Mouse (Mus musculus) forebrain, embryonic 15.5 days (tissue): Measurements from ENCODE around the gene Cd3g. TPM values are rescaled to one million over a fixed set of nuclear protein-coding genes. Genes with fewer than 3 reads are reported as not detected.

Experiments used
- ATAC-seq: fragments of 200-750 bp; cut with Nextera tagmentation; replicated peaks from 2 replicates; pipeline ENCODE4 v1.8.0; 2017; ENCODE audit warnings: mild to moderate bottlenecking, moderate TSS enrichment, moderate library complexity
- H3K27ac ChIP-seq: fragments of 300-500 bp; sonication (generic); replicated peaks from 2 replicates; pipeline ENCODE4 v1.5.1; 2015; ENCODE audit warnings: mild to moderate bottlenecking, inconsistent platforms
- H3K27me3 ChIP-seq: fragments of 300-500 bp; sonication (generic); 2 replicates; pipeline ENCODE4 v1.6.1; 2015; ENCODE audit warnings: inconsistent platforms
- H3K36me3 ChIP-seq: fragments of 300-500 bp; sonication (generic); 2 replicates; pipeline ENCODE4 v1.6.1; 2015; ENCODE audit warnings: mild to moderate bottlenecking, inconsistent platforms
- H3K4me1 ChIP-seq: fragments of 300-500 bp; sonication (generic); 2 replicates; pipeline ENCODE4 v1.6.1; 2015; ENCODE audit warnings: inconsistent platforms
- H3K4me2 ChIP-seq: fragments of 300-500 bp; sonication (generic); replicated peaks from 2 replicates; pipeline ENCODE4 v1.6.1; 2015; ENCODE audit warnings: mild to moderate bottlenecking, inconsistent platforms
- H3K4me3 ChIP-seq: fragments of 300-500 bp; sonication (generic); 2 replicates; pipeline ENCODE4 v1.5.1; 2015; ENCODE audit warnings: mild to moderate bottlenecking, inconsistent platforms
- H3K9ac ChIP-seq: fragments of 300-500 bp; sonication (generic); replicated peaks from 2 replicates; pipeline ENCODE4 v1.6.1; 2015; ENCODE audit warnings: mild to moderate bottlenecking, inconsistent platforms
- H3K9me3 ChIP-seq: fragments of 300-500 bp; sonication (generic); 2 replicates; pipeline ENCODE4 v1.6.1; 2016; ENCODE audit warnings: inconsistent platforms
- WGBS: fragments of 180-500 bp; shearing (Covaris S2); methylation state at CpG from one replicate; pipeline ENCODE4 v1.1.7; 2015; ENCODE audit warnings: mixed read lengths; 5-methylcytosine and 5-hydroxymethylcytosine counted together
- polyA plus RNA-seq: library from polyadenylated mRNA; unstranded; fragments of >200 nt; fragmentation: Nextera tagmentation; extraction: Ambion mirVana; gene quantifications from 2 replicates; pipeline ENCODE4 v1.2.1, GENCODE M21; 2015

Cd3g gene
- polyA plus RNA-seq, 1 experiment from 2014 or later: not detected

DNA sequence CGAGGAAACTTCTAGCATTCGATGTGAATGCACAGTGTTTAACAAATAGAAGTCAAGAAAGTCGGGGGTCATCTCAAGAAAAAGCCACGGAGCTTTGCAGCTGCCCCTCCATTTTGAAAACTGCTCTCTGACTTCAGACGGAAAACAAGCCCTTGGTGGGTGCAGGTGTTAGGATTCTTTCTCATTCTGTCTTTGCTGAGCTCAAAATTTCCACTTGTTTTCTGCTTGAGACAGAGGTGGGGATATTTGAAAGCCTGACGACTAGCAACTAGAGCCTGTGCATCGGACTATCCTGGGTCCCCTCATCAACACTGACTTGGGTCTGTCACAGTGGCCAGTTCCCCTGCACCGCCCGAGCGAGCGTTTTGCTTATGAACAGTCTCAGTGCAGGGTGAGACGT, 27.2 kb upstream of the Cd3g start:
- H3K36me3 ChIP-seq: no peaks in the 10 kb centered on the region
- no peaks in the 10 kb centered on the region for H3K4me1 ChIP-seq
- H3K27me3 ChIP-seq: no peaks in the 10 kb centered on the region
- H3K4me3 ChIP-seq: no peak overlapping the region
- H3K9ac ChIP-seq: no peak overlapping the region
- WGBS: 78% methylated on average over 12 of the region's 12 CpGs
- H3K9me3 ChIP-seq: no peaks in the 10 kb centered on the region
- no peak overlapping the region for H3K4me2 ChIP-seq
- no peak overlapping the region for H3K27ac ChIP-seq
- no peak for ATAC-seq

- 76% methylated on average over 3 of the region's 3 CpGs for WGBS
- ATAC-seq: no peak
- Histone ChIP-seq H3K9me3 (no peaks in the 10 kb centered on the region), H3K4me3 (no peak overlapping the region), H3K4me2 (no peak overlapping the region), H3K36me3 (no peaks in the 10 kb centered on the region), H3K4me1 (no peaks in the 10 kb centered on the region), H3K27me3 (no peaks in the 10 kb centered on the region), H3K27ac (no peak overlapping the region), H3K9ac (no peak overlapping the region)
Observed at GRCm38 (mm10) chr9:45000249-45000648, 20.0 kb upstream of the Cd3g start.

- no peak overlapping the region for H3K4me3 ChIP-seq
- 82% methylated on average over 5 of the region's 5 CpGs for WGBS
- H3K9me3 ChIP-seq: no peaks in the 10 kb centered on the region
- H3K27me3 ChIP-seq: no peaks in the 10 kb centered on the region
- no peaks in the 10 kb centered on the region for H3K36me3 ChIP-seq
- ATAC-seq: no peak
- no peak overlapping the region for H3K27ac ChIP-seq
- H3K9ac ChIP-seq: no peak overlapping the region
- H3K4me1 ChIP-seq: no peaks in the 10 kb centered on the region
- H3K4me2 ChIP-seq: no peak overlapping the region
Observed at GRCm38 (mm10) chr9:44999776-45000175, 19.5 kb upstream of the Cd3g start.

GRCm38 (mm10) chr9:44999171-44999570, 18.9 kb upstream of the Cd3g start:
- Histone ChIP-seq H3K27ac (no peak overlapping the region), H3K27me3 (no peaks in the 10 kb centered on the region), H3K4me3 (no peak overlapping the region), H3K9ac (no peak overlapping the region), H3K4me1 (no peaks in the 10 kb centered on the region), H3K9me3 (no peaks in the 10 kb centered on the region), H3K4me2 (no peak overlapping the region), H3K36me3 (no peaks in the 10 kb centered on the region)
- ATAC-seq: no peak
- 59% methylated on average over 6 of the region's 6 CpGs for WGBS

- H3K9me3 ChIP-seq: no peaks in the 10 kb centered on the region
- H3K36me3 ChIP-seq: no peaks in the 10 kb centered on the region
- no peaks in the 10 kb centered on the region for H3K27me3 ChIP-seq
- H3K9ac ChIP-seq: no peak overlapping the region
- no peak overlapping the region for H3K27ac ChIP-seq
- whole genome bisulfite sequencing: 80% methylated on average over 11 of the region's 11 CpGs
- no peak overlapping the region for H3K4me3 ChIP-seq
- no peak overlapping the region for H3K4me2 ChIP-seq
- ATAC-seq: no peak
- H3K4me1 ChIP-seq: no peaks in the 10 kb centered on the region
Observed at GRCm38 (mm10) chr9:44998138-44998537, 17.9 kb upstream of the Cd3g start.

GRCm38 (mm10) chr9:44996590-44996989, 16.4 kb upstream of the Cd3g start:
- Histone ChIP-seq H3K4me3 (no peak overlapping the region), H3K36me3 (no peaks in the 10 kb centered on the region), H3K27ac (no peak overlapping the region), H3K9me3 (no peaks in the 10 kb centered on the region), H3K4me1 (no peaks in the 10 kb centered on the region), H3K9ac (no peak overlapping the region), H3K27me3 (no peaks in the 10 kb centered on the region), H3K4me2 (no peak overlapping the region)
- no peak for ATAC-seq
- 97% methylated on average over 7 of the region's 7 CpGs for WGBS

DNA sequence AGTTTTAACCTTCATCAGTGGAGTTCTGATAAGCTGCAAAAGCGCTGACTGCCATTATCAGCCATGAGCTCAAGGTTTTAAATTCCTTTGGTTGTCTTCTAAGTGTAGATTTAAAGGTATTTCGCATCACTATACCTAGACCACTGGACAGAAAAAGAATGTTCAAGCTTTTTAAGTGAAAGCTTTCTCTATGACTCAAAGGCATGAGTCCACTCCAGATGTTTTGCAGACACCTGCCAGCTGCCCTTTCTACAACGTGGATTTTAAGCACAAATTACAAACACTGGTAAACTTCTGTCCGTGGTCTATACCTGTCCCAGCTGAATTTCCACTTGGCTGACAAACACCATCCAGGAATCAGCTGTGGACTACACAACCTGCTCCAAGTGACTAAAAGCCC, 14.7 kb upstream of the Cd3g start:
- no peaks in the 10 kb centered on the region for H3K27me3 ChIP-seq
- H3K4me1 ChIP-seq: no peaks in the 10 kb centered on the region
- no peaks in the 10 kb centered on the region for H3K36me3 ChIP-seq
- H3K4me3 ChIP-seq: no peak overlapping the region
- no peak overlapping the region for H3K9ac ChIP-seq
- WGBS: 78% methylated on average over 4 of the region's 4 CpGs
- H3K4me2 ChIP-seq: no peak overlapping the region
- no peak for ATAC-seq
- no peaks in the 10 kb centered on the region for H3K9me3 ChIP-seq
- no peak overlapping the region for H3K27ac ChIP-seq

GRCm38 (mm10) chr9:44993268-44993667, 13.0 kb upstream of the Cd3g start:
- no peak overlapping the region for H3K27ac ChIP-seq
- no peaks in the 10 kb centered on the region for H3K9me3 ChIP-seq
- no peaks in the 10 kb centered on the region for H3K36me3 ChIP-seq
- H3K4me2 ChIP-seq: no peak overlapping the region
- no peaks in the 10 kb centered on the region for H3K27me3 ChIP-seq
- no peak for ATAC-seq
- no peak overlapping the region for H3K9ac ChIP-seq
- no peaks in the 10 kb centered on the region for H3K4me1 ChIP-seq
- H3K4me3 ChIP-seq: no peak overlapping the region
- 88% methylated on average over 2 of the region's 2 CpGs for WGBS

GRCm38 (mm10) chr9:44992271-44992670, 12.0 kb upstream of the Cd3g start:
- Histone ChIP-seq H3K4me2 (no peak overlapping the region), H3K4me3 (no peak overlapping the region), H3K36me3 (no peaks in the 10 kb centered on the region), H3K9ac (no peak overlapping the region), H3K27ac (no peak overlapping the region), H3K9me3 (no peaks in the 10 kb centered on the region), H3K27me3 (no peaks in the 10 kb centered on the region), H3K4me1 (no peaks in the 10 kb centered on the region)
- no peak for ATAC-seq

DNA sequence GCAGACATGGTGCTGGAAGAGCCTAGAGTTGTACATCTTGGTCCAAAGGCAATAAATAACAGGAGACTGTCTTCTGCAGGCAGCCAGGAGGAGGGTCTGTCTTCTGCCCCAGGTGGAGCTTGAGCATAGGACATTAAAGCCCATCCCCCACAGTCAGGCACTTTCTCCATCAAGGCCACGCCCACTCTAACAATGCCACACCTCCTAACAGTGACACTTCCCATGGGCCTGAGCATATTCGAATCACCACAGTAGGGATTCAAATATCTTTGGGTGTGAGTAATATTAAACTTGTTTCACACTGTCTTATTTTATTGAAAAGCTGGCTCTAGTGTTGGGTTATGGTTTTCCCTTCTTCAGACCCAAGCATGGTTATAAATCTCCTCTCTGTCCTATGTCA, 11.6 kb upstream of the Cd3g start:
- no peaks in the 10 kb centered on the region for H3K9me3 ChIP-seq
- H3K4me3 ChIP-seq: no peak overlapping the region
- 84% methylated on average over 2 of the region's 2 CpGs for WGBS
- H3K36me3 ChIP-seq: no peaks in the 10 kb centered on the region
- no peak overlapping the region for H3K4me2 ChIP-seq
- no peak for ATAC-seq
- no peak overlapping the region for H3K9ac ChIP-seq
- H3K4me1 ChIP-seq: no peaks in the 10 kb centered on the region
- no peaks in the 10 kb centered on the region for H3K27me3 ChIP-seq
- H3K27ac ChIP-seq: no peak overlapping the region

DNA sequence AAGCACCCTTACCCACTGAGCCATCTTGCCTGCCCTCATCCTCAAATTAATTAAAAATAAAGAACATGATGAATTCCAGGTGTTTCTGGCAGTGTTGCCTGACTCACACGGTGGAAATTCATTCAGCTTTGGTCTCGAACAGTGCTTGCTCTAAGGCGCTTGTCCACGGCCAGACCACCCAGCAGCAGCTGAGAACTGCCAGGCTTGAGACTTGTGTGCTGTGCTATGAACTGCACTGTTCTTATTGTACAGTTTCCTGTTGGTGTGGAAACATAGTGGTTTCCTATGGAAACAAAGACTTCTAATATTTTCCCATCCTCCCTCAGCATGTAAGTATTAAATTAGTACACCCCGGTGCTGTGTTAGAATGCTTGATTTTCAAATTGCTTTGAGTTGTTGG, 6.7 kb upstream of the Cd3g start:
- H3K9ac ChIP-seq: no peak overlapping the region
- H3K4me3 ChIP-seq: no peak overlapping the region
- no peaks in the 10 kb centered on the region for H3K9me3 ChIP-seq
- H3K4me1 ChIP-seq: no peaks in the 10 kb centered on the region
- 0 out of 2 replicates have a peak, but pooled peaks cover 4% of the 10 kb centered on the region for H3K27me3 ChIP-seq
- ATAC-seq: no peak
- H3K4me2 ChIP-seq: no peak overlapping the region
- H3K27ac ChIP-seq: no peak overlapping the region
- H3K36me3 ChIP-seq: no peaks in the 10 kb centered on the region
- WGBS: 75% methylated on average over 5 of the region's 5 CpGs

DNA sequence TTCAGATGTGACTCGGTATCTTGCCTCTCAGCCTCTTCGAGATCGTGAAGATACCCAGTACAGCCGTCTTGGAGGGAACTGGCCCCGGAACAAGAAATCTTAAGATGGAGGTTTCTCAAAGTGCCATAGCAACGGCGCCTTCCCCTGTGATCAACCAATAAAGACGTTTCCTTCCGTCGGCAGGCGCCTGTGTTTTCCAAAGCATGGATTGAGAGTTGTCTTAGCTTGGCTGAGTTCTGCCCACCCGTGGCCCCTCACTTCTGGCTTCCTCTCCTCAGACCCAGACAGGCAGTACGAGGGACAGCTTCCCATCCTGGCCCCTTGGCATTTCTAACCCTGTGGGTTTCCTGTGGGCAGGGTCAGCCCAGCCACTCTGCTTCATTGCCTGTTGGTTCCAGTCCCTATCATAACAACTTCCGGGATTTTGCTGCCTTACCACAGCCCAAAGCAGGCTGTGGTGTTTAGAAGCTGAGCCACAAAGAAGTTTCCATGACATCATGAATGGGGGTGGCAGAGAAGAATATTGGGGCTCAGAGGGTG, 6.1 kb upstream of the Cd3g start:
- H3K4me1 ChIP-seq: no peaks in the 10 kb centered on the region
- no peak overlapping the region for H3K9ac ChIP-seq
- no peak for ATAC-seq
- no peak overlapping the region for H3K4me2 ChIP-seq
- no peaks in the 10 kb centered on the region for H3K9me3 ChIP-seq
- H3K36me3 ChIP-seq: no peaks in the 10 kb centered on the region
- 0 out of 2 replicates have a peak, but pooled peaks cover 4% of the 10 kb centered on the region for H3K27me3 ChIP-seq
- no peak overlapping the region for H3K4me3 ChIP-seq
- WGBS: 73% methylated on average over 14 of the region's 14 CpGs
- H3K27ac ChIP-seq: no peak overlapping the region

DNA sequence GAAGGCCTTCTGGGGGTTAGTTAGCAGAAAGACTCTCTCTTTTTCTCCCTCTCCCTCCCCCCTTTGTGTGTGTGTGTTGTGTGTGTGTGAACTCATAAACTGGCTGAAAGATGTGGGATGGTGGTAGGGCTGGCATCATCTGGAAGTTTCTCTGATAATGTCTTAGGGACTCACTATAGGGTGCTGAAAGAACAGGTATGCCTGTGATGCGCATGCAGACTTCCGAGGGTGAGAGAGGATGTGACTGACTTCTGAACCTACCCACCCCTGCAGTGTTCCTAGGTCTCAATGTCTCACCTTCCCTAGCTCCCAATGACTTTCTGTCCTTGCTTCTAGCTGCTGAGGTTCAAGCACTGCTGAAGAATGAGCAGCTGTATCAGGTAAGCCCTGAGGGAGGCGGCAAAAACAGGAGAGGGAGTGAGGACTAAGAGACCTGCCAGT, 5.5 kb upstream of the Cd3g start:
- no peaks in the 10 kb centered on the region for H3K36me3 ChIP-seq
- H3K9me3 ChIP-seq: no peaks in the 10 kb centered on the region
- ATAC-seq: no peak
- H3K4me2 ChIP-seq: no peak overlapping the region
- no peak overlapping the region for H3K9ac ChIP-seq
- H3K4me1 ChIP-seq: no peaks in the 10 kb centered on the region
- H3K27ac ChIP-seq: no peak overlapping the region
- WGBS: 81% methylated on average over 3 of the region's 3 CpGs
- no peak overlapping the region for H3K4me3 ChIP-seq
- H3K27me3 ChIP-seq: 0 out of 2 replicates have a peak, but pooled peaks cover 4% of the 10 kb centered on the region
